Mouse (Mus musculus): ENCODE measurements around the gene Tnfrsf21.

Gene Tnfrsf21

GRCm38 (mm10) chr17:43025048-43025447 is 8.7 kb downstream of the Tnfrsf21 start:
- no peak for DNase-seq (ENCODE audit: low read depth)

GRCm38 (mm10) chr17:43025819-43026593 is 9.7 kb downstream of the Tnfrsf21 start:
- DNase-seq (ENCODE audit: low read depth), result no peak

- DNase-seq (ENCODE audit: low read depth), result no peak
These were observed 10.4 kb downstream of the Tnfrsf21 start for GRCm38 (mm10) chr17:43026708-43027107.

- DNase-seq (ENCODE audit: low read depth), result no peak
These were observed 13.2 kb downstream of the Tnfrsf21 start for GRCm38 (mm10) chr17:43029546-43029945.

DNA sequence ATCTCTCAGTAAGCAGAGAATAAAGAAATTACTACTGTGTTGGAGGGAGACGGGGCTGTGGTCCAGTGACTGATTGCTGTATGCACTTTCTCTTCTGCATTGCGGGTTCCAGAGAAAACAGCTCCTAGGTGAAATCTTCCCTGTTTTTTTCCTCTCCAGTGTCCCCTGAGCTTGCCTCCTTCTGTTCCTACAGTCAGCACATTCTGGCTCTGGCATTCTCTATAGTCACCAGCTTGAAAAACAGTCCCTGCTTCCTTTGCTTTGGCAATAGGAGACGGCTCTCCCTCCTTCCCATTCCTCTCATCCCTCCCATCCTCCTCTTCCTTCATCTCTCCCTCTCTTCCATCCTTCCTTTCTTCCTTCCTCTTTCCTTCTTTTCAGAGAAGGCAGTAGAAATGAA is 13.9 kb downstream of the Tnfrsf21 start:
- DNase-seq (ENCODE audit: low read depth), result no peak

DNA sequence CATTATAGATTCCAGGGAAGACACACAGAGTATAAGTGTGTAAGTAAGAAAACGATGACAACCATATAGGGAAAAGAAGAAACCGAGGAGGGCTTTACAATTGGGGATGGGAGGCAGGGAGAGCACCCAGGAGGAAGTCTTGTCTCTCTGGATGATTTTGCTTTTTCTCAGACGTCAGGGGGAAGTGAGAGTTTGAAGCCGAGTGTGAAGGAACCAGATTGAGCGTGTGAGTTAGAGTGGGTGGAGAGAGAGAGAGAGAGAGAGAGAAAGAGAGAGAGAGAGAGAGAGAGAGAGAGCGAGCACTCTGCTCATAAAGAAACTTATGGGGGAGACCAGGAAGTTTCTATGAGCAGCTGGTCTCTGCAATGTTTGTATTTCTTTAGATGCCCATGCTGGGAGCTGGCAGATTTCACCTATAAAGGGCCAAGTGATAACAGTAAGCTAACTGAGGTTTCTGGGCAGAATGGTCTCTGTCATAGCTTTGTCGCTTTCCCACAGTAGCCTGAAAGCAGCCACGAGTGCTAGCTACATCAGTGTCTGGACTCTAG is 16.2 kb downstream of the Tnfrsf21 start:
- DNase-seq (ENCODE audit: low read depth), result no peak

GRCm38 (mm10) chr17:43035386-43035785 is 19.0 kb downstream of the Tnfrsf21 start:
- DNase-seq (ENCODE audit: low read depth), result no peak

- peak; percentile 86 for DNase-seq (ENCODE audit: low read depth)
These were observed 19.9 kb downstream of the Tnfrsf21 start for GRCm38 (mm10) chr17:43036058-43036757.

DNA sequence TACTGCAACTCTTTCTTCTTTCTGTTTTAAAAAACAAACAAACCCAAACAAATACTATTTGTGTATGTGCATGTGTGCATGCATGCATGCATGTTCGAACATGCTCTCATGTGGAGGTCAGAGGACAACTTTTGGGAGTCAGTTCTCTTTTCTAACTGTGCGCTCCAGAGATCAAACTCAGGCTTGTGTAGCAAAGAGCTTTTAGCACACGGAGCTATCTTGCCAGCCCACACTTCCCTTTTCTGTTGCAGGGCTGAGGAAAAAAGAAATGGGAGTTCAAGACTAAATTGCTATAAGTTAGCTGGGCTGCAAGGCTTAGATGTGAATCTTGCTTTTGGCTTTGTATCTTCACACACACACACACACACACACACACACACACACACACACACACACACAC is 24.2 kb downstream of the Tnfrsf21 start:
- peak; percentile 43 for DNase-seq (ENCODE audit: low read depth)

DNA sequence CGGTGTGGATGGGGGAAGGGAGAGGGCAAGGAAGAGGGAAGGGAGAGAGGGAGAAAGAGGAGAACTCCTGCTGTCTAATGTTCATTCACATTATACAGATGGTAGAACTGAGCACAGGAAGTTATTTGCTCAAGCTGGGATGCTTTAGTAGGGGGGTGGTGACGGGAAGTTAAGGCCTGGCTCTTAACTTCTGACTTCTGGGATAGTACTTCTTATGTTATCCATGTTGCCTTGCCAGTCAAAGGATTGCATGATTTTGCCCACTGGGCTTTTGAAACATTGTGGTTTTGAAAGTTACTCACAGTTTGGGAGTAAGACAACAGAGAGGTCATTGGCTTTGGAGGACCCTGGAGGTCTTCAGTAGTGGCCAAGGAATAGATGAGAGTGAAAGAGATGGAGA is 34.3 kb downstream of the Tnfrsf21 start:
- no peak for DNase-seq (ENCODE audit: low read depth)

DNA sequence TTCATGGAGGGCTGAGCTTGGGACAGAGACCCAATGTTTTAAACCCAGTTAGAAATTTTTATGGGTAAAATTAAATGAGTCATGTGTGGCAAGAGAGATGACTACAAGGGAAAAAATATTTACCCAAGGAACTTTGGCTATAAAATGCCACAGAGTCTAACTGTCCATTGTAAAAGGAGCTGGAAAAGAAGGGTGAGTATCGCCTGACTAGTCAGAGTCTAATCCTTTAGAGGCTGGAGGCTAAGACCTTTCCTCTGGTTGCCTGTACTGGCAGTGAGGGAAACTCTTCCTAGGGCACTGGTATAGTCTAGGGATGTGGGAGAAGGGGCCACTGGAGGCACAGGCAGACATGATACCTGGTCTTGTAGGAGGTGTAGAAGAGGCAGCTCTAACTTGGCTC is 36.4 kb downstream of the Tnfrsf21 start:
- no peak for DNase-seq (ENCODE audit: low read depth)

DNA sequence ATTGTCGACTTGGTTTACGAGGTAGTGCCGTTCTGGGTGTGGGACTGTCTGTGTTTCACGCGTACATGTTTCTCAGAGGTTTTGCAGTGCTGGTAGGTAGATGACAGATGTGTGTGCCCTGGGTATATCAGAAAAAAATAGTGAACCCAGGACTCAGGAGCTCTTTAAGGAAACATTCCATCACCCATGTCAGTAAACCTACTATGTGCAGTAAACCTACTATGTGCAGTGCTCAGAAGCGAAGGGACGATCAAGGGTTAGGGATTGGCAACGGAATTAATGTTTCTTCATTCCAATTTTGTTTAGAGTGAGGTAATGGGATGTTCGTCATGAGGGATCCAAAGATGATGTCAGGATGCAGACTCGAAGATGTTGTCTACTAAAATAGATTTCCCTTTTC is 37.6 kb downstream of the Tnfrsf21 start:
- DNase-seq (ENCODE audit: low read depth), result no peak

DNA sequence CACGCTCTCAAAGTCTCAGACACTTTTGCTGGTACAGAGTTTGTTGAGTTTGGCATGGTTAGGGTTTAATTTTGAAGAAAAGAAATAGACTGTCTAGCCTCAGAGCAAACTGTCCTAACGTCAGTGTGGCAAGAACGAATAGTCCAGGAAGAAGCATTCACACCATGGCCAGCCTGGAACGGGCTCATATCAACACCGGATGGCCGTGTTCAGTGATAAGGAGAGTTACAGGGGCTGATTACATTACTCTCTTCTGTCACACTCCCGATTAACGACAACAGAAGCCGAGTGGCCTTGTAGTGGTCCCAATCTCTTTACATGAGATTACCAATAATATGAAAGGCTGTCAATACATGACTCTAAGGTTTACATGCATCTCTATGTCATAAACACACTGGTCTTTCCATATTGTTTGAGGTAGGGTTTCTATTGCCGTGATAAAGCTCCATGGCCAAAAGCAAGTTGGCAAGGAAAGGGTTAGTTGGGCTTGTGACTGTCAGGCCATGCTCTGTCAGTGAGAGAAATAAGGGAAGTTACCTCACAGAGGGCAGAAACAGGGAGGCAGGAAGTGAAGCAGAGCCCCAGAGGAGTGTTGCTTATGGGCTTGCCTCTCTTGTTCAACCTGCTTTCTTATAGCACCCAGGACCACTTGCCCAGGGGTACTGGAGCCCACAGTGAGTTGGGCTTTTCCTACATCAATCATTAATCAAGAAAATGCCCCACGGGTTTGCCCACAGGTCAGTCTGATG is 42.1 kb downstream of the Tnfrsf21 start:
- peak; percentile 58 for DNase-seq (ENCODE audit: low read depth)

DNA sequence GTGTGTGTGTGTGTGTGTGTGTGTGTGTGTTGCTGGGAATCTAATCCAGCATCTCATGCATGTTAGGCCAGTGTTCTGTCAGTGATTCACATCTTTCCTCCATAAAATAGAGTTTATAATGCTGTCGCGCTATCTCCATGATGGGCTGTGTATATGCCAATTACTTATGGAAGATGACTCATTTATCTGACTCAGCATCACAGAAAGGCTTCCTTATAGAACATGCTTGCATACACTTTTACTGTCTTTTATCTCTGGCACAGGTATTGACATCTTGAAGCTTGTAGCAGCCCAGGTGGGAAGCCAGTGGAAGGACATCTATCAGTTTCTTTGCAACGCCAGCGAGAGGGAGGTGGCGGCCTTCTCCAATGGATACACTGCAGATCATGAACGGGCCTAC is 48.4 kb downstream of the Tnfrsf21 start:
- no peak for DNase-seq (ENCODE audit: low read depth)

- DNase-seq (ENCODE audit: low read depth), result no peak
These were observed 52.6 kb downstream of the Tnfrsf21 start for GRCm38 (mm10) chr17:43068846-43069553.

DNA sequence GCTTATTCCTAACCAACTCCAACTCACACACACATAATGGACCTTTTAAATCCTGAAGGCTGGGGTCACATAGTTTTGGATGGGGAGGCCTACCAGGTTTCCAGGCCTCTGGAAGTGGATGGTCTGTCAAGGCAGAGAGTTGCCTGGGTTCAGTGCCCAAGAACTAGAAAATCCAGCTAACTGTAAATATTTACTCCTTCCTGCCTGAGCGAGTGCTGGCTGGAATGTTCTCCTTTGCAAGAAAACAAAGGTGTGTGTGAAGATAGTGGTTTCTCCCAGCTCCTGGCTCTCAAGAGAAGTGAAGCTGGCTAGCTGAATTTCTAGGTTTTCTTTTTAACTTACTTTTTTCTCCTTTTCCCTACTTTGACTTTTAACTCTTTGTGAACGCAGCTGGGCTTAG is 54.6 kb downstream of the Tnfrsf21 start:
- DNase-seq (ENCODE audit: low read depth), result no peak

DNA sequence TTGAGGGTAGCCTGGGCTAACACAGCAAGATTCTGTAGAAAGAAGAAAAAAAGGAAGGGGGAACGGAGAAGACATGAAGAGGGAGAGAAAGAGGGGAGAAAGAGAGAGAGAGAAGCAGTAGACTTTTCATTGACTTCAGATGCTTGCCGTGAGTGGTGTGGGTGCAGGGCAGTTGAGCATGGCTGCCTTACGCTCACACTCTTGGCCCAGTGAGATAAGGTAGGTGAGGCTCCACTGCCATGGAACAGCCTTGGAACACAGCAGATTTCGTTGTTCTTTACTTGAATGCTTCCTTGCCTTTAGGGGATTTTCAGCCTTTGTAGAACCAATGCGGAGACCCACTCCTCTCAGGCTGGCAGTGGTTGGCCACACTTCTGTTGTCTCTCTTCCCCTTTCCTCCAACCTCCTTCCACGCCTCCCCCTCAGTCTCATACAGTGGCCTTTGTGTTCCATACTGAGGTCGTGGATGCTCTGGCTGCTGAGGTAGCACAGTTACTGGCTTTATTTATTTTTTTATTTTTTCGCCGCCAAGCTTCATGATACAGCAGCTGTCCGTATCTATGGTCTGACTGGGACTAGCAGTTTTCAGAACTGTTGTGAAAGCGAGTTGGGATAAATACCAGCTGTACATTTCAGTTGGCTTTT is 55.9 kb downstream of the Tnfrsf21 start:
- DNase-seq (ENCODE audit: low read depth), result no peak

GRCm38 (mm10) chr17:43072787-43073148 is 56.4 kb downstream of the Tnfrsf21 start:
- DNase-seq (ENCODE audit: low read depth), result no peak

GRCm38 (mm10) chr17:43074391-43074790 is 58.0 kb downstream of the Tnfrsf21 start:
- no peak for DNase-seq (ENCODE audit: low read depth)

- no peak for DNase-seq (ENCODE audit: low read depth)
These were observed 58.7 kb downstream of the Tnfrsf21 start for GRCm38 (mm10) chr17:43075100-43075499.

- no peak for DNase-seq (ENCODE audit: low read depth)
These were observed 59.6 kb downstream of the Tnfrsf21 start for GRCm38 (mm10) chr17:43075937-43076336.
